Mouse (Mus musculus): ENCODE results near the gene Cd19. TPM values are rescaled to one million over a fixed set of nuclear protein-coding genes. Genes with fewer than 3 reads are reported as not detected.
A peak's percentile ranks its signal among the peaks of the same experiment; 100 is the strongest.
"Not testable (repeated sequence)": the region's sequence is repeated elsewhere in the genome, so short reads cannot be mapped to it uniquely, and the experiment has no call there.

Gene Cd19
- total RNA-seq, 2 experiments from 2014 or later = not detected

DNA sequence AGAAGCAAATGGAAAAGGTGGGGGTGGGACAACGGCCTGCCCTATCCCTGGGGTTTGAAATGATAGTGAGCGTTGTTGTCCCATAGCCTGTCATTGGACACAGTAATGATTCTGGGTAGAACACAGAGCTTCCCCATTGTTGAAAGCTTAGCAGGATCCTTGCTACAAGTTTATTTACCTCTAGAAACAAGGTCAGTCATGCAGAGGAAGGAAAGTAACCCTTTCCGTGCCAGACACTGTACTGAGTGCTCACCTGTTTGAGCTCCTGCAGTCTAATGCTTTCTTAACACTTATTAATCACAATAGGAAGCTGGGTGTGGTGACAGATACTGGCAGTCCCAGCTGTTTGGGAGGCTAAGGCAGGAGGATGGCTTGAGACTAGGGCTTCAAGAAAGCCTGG lies 21.1 kb upstream of the Cd19 start:
- DNase-seq (ENCODE audit: low spot score in 2 of 2) = no peak

DNA sequence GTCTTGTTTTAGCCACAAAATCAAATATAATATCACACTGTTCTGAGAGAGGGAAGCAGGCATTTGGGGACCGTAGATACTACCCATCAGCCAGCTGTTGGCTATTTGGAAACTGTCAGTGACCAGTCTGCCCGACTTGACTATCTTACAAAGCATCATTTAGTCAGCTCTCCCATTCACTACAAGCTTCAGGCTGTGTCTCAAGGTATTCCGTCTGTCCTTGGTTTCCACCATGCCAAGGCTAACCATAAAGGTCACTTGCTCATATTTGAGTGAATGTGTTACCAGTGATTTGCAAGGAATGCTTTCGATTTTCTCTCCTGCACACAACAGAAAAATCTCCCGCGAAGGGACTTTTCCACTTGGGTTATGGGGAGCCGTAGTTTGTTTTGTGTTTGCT lies 20.0 kb upstream of the Cd19 start:
- no peak for DNase-seq (ENCODE audit: low spot score in 2 of 2)

DNA sequence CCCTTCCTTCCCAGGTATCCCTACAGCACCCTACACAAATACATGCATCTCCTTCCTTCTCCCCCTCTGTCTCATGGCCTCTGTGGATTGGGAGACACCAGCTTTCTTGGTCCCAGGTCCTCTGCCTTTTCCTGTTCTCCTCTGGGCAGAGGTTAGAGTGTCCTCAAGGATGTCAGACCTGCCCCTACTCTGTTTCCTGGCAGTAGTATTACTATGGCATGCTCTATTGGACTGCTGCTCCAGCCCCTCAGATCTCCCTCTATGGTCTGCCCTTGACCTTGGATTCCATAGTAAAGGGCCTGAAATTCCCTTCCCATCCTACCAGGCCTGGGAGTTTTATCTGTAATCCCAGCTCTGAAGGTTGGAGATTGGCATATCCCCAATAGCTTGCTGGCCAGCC lies 15.5 kb upstream of the Cd19 start:
- no peak for DNase-seq (ENCODE audit: low spot score in 2 of 2)

DNA sequence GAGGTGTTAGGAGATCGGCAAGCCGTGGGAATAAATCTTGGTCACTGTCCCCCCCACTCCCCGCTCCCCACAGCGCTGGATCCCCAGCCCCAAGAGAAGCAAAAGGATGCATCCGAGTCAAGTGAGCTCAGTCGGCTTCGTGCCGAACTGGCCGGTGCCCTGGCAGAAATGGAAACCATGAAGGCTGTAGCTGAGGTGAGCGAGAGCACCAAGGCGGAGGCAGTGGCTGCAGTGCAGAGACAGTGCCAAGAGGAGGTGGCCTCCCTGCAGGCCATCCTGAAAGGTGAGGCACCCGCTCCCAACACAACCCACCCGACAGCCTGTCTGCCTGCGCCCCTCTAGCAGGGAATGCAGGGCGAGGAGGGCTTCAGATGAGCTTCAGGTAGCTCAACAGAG lies 14.8 kb upstream of the Cd19 start:
- DNase-seq (ENCODE audit: low spot score in 2 of 2) = no peak

DNA sequence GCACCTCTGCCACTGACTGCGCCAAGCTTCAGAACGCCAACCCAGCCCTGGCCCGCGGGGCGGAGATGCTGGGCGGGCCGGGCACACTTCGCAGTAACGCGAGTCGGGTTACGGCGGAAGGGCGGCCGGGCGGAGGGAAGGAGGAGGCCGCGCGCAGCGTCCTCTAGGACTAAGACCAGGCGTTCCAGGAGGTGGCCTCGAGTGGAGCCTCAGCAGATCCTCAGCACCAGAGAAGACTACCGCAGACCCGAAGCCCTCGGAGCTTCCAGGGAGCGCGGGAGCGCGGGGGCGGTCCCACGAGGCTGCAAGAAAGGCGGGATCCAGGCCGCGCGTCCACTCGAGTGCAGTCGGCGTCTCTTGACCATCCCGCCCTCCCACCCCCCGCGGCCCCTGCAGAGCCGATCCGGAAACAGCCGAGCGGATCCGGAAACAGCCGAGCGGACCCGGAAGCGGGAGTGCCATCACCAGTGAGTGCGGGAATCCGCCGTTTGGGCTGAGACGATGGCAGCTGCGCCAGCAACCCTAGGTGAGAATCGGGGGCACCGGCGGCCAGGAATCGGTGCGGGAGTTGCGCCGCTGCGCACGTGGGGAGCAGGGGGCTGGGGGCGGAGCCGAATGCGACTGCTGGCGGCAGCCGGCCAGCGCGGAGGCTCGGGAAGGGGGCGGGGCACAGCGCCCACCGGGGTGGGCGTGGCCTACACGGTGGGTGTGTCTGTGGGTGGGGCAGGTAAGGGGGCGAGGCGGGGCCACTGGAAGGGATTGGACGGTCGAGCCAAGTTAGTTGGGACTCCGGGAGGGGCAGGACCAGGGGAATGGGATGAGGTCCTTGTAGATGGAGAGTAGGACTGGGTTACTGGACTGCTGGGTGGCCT lies 14.2 kb upstream of the Cd19 start, which contains the start of gene Rabep2:
Gene Rabep2 (plus strand): TSS at position 129 of the 872 bp plus-strand sequence.
- DNase-seq (ENCODE audit: low spot score in 2 of 2) = peak; percentile 95 to 98

DNA sequence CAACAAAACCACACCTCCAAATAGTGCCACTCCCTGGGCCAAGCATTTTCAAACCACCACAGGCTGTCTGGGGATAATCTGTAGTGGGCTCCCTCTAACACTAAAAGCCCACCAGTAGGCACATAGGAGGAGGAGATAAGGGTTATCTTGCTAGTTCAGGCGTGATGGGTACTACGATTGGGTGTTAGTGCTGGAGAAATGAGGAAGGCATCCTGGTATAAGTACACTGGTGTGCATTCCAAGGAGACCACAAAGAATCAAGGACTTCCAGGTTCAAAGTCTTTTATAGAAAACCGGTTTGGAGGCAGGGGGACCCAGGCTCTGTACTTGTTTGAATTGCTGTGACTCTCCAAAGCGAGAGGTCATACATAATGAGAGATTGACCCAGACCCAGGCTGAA lies 13.5 kb upstream of the Cd19 start:
- no peak for DNase-seq (ENCODE audit: low spot score in 2 of 2)

DNA sequence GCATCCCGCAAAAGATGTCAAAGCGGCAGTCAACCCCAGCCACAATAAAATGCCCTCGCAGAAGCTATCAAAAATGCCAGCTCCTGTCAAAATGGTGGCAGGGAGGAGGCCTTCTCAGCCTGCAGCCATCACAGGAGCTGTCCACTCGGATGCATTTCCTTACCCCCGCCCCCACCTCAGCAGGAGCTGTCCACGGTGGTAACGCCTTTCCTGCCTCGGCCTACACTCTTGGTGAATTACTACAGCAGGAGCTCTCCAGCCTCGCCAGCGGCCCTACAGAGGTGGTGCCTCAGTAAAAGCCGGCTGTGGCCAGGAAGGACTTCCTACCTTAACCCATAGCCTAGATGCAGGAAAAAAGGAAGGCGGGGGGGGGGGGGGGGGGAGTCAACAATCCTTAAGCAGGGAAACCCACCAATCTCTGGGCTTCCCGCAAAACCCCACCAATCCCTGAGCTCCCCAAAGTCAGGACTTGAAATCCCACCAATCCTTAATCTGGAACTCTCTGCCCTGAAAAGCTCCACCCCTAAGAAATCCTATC lies 12.7 kb upstream of the Cd19 start:
- no peak for DNase-seq (ENCODE audit: low spot score in 2 of 2)

DNA sequence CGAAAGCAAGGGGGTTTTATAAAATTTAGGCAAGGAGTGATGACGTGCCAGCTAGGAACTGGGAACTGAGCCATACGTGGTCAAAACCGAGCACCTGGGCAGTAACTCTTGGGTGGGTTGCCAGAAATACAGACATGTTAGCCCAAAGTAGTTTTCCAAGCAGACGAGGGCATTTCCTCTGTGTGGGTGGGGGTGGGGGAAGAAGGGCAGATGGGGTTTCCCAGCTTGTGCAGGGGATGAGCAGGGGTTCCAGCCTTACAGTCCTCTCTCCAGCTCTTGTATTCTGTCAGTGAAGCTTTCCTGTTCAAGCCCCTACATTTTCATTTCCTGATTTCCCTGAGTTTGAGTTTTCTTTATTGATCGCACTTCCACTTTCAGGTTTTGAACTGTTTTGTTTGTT lies 9.5 kb upstream of the Cd19 start:
- no peak for DNase-seq (ENCODE audit: low spot score in 2 of 2)

DNA sequence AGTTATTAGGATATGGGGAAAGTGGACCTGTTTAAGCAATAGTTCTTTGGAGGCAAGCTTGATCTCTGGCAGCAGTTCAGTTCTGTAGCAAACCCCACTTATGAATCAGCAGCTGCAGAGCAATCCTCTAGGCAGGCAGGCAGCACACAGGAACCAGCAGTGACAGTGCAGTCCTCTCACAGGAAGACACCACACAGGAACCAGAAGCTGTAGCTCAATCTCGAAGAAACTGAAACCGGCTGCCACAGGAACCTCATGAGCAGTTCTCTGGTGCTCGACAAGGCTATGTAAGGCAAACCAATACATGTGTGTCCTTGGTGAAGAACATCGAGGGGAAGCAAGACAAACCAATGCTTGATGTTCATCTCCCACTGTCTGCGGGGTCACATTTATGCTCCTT lies 7.1 kb upstream of the Cd19 start:
- no peak for DNase-seq (ENCODE audit: low spot score in 2 of 2)

DNA sequence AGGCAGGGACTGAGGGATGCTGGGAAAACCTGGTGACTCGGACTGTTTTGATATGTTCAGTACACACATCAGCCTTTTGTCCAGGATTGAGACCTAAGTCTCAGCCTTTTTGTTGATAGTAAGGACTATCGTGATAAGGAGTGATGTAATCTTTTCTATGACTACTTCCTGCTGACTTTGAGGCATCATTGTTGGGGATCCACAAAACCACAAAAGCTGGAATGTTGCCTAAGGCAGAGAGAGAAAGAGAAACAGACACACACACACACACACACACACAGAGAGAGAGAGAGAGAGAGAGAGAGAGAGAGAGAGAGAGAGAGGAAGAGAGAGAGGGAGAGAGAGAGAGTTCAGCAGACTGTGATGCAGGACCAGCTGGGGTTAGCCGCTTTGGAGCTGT lies 3.8 kb upstream of the Cd19 start:
- no peak for DNase-seq (ENCODE audit: low spot score in 2 of 2)

DNA sequence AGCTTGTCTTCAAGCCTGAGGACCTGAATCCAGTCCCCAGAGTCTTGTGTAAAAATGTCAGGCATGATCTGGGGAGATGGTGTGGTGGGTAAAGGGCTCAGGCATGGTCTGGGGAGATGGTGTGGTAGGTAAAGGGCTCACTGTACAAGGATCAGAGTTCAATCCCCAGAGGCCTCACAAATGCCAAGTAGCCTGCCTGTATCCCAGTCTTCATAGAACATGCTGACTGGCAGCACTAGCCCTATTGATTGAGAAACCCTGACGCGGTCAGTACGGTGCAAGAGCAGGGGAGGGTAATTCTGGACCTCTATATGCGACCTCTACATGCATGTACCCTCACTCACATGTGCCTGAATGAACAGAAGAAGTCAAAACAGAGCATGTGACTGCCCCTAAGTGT lies 2.9 kb upstream of the Cd19 start:
- no peak for DNase-seq (ENCODE audit: low spot score in 2 of 2)

DNA sequence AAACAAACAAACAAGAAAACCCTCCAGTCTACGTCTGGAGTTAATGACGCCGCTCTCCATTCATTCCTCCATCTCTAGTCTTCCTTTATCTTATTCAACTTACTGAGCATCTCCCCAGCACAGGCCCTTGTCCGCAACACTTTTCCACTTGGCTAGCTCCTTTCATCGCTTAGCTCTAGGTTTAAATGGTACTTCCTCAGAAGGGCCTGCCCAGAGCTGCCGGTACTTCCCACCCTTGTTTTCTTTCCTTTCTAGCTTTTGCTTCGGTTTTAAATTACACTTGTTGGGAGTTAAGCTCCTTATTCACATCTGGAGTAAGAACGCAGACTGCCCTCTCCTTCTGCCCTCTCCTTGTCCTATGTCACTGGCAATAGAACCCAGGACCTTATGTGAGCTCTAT lies 2.4 kb upstream of the Cd19 start:
- no peak for DNase-seq (ENCODE audit: low spot score in 2 of 2)

DNA sequence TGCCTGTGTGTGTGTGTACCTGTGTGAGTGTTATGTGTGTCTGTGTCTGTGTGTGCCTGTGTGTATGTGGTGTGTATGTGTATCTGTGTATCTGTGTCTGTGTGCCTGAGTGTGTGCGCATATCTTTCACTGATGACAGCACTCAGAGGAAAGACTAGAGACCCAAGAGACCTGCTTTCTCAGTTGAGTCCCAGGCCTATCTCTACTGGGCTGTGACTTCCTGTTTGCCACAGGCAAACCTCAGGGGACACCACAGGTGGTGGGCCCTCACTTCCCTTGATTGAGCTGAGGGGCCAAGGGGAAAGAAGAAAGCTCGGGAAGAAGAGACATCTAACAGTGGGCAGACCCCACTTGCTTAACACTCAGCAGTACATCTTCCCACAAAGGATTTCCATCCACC lies 1.9 kb upstream of the Cd19 start:
- no peak for DNase-seq (ENCODE audit: low spot score in 2 of 2)

DNA sequence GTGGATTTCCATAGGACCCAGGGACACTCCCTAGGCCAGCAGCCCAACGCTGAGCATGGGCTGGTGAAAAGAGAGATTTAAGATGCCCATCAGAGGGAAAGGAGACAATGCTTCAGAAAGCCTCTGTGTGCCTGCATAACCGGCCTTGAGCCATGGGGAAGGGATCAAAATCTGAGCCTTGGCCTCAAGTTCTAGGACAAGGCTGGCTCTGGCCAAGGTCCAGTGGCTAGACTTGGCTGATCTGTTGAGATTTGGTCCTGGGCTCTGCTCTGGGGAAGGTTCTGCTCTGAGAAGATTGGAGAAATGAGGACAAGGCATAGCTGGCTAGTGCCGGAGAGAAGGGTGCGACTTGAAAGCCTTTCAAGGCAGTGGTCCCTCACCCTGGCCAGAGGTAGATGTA lies 3.6 kb downstream of the Cd19 start:
- DNase-seq (ENCODE audit: low spot score in 2 of 2) = no peak

DNA sequence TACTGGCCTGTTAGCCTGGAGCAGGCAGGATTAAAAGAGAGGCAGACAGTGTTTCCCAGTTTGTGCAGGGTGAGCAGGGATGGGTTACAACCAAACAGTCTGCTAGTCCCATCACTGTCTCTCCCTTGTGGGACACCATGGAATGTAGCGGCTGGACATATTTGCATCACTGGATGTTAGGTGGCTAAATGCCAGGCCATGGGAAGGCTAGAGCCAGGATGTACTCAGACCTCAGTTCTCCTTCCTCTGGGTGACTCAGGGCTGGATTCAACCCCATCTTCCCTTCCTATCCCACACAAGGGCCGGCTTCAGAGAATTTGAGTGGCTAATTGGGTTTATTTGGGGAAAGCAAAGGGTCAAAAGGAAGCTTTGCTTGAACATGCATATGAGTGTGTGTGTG lies 6.0 kb downstream of the Cd19 start:
- DNase-seq (ENCODE audit: low spot score in 2 of 2) = no peak

DNA sequence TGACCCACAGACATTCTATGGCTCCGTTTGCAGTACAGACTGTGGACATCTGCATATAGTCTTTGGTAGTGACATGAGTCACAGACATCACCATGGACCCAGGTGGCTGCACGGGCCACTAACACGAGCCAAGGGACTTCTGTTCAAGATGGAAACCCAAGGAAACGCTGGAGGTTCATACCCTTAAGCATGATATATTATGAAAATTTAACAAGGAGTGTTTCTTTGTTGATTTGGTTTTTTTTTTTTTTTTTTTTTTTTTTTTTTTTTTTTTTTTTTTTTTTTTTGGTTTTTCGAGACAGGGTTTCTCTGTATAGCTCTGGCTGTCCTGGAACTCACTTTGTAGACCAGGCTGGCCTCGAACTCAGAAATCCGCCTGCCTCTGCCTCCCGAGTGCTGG lies 12.2 kb downstream of the Cd19 start:
- DNase-seq (ENCODE audit: low spot score in 2 of 2) = not testable (repeated sequence)

DNA sequence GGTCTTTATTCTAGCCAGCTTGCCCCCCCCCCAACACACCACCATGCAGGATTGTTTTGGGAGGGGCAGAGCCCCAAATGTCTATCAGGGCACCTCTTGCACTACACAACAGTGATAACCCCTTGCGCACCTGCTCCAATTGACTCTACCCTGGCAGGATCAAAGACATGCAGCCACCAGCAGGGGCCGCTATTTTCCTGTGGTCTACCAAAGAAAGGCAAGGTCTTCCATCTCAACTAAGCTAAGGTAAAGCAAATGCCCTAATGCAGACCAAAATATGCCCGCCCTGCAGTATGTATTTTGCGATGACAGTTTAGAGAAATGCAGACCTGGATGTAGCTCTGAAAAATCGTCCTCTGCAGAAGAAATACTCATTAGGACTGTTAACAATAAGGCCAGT lies 15.1 kb downstream of the Cd19 start:
- DNase-seq (ENCODE audit: low spot score in 2 of 2) = peak; percentile 72 to 80

DNA sequence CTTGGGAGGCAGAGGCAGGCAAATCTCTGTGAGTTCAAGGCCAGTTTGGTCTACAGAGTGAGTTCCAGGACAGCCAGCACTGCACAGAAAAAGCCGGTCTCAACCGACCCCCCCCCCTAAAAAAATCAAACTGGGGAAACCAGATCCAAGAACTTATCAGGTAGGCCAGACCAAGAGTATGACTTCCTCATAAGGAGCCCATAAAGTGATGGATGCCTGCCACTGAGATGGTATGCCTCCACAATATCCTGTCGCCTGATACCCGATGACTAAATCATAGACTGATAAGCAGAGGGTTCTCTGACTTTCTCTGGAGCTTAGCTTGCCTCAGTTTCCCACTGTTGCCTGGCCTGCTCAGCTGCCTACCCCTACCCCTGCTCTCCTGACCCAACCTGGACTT lies 16.9 kb downstream of the Cd19 start:
- DNase-seq (ENCODE audit: low spot score in 2 of 2) = no peak

DNA sequence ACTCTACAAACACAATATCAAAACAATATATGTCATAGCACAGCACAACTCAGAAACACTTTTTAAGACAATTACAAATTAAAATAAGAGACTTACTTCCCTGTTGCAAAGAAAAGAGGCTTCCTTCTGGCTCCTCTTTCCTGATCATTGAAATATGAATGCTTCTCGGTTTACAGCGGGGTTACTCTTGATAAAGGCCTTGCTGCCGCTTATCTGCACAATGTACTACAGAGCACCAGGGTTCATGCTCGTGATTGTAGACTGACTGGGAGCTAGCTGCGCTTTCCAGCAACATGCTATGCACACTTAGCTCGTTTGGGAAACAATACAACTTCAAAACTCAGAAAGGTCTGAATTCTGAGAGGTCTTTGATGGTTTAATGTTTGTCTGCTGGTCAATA lies 17.5 kb downstream of the Cd19 start:
- DNase-seq (ENCODE audit: low spot score in 2 of 2) = no peak

DNA sequence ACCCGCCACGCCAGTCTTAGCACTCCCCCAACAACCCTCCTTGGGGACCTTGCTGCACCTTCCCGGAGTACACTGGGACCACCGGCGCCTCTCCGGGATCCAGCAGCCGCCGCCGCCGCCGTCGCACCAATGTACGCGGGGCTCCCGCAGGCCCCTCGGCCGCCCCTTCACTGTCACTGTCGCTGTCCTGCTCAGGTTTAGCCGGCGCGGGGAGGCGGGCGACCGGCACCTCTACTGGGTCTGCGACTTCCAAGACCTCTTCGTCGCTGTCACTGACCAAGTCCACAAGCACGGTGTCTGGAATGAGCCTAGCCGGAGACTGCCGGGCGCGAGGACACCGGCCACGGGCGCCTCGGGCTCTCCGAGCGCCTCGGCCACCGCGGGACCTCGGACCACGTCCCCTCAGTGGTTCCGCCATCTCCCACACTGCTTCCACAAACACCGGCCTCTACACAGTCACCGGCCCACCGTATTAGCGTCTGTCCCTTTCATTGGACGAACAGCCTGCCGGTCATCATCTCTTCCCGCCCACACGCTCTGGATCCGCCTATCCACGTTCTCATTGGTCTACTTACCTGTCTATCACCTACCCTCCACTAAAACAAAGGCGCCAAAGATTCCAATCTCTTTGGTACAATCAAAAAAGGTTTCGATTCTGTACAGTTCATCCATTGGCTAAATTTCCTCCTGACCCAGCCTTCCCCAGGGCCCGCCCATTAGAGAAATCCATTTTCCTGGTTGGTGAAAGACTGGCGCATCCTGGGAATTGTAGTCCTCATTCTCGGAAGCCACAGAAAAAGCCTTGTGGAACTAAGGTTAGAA lies 18.2 kb downstream of the Cd19 start, which contains the start of gene Nfatc2ip:
Gene Nfatc2ip (minus strand): TSS at position 440 of the 822 bp plus-strand sequence.
- DNase-seq (ENCODE audit: low spot score in 2 of 2) = peak; percentile 99

DNA sequence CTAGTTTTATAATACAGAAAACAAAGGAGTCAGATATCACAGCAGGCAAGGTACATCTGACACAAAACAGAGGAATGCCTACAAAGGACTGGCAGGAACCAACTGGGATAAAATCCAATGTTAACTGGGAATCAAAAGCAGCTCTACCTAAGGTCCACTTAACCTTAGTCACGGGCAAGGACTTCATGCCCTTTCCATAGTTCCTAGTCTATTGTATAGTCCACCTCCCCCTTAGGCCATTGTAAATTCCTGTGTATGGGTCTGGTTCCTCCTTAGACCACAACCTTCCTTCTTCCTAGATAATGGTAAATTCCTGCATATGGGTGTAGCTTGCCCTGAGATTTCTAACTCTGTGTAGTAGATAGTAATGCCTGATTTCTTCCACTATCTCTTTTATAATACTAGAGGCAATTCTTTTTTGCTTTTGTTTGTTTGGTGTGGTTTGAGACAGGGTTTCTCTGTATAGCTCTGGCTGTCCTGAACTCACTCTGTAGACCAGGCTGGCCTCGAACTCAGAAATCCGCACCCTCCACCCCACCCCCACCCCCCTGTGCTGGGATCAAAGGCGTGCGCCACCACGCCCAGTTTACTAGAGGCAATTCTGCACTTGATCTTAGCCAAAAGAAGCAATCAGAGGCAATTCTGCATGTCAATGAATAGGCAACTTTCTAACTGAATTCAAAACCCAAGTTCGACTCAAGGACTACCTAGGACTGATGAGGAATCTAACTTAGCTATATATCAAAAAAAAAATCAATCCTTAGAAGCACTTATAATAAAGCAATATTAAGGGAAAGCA lies 22.4 kb downstream of the Cd19 start:
- not testable (repeated sequence) for DNase-seq (ENCODE audit: low spot score in 2 of 2)
